Mouse (Mus musculus) adipocyte (in vitro differentiated cells): ENCODE data around the gene Chrnb1.

Source experiments
- DNase-seq: peaks from one replicate; pipeline ENCODE4 v3.0.0-alpha.2; 2016; ENCODE audit warnings: low spot score

Chrnb1 gene

GRCm38 (mm10) chr11:69795168-69795982 lies at the start of gene Chrnb1:
Gene Chrnb1, minus strand, starts transcription at chr11:69795943.
- DNase-seq: peak; percentile 89

GRCm38 (mm10) chr11:69838714-69839104 lies 43.0 kb upstream of the Chrnb1 start:
- DNase-seq: peak; percentile 56

- peak; percentile 98 for DNase-seq
Measured at GRCm38 (mm10) chr11:69837952-69838713, 42.4 kb upstream of the Chrnb1 start, which contains the start of gene Tmem256. Gene Tmem256, plus strand, starts transcription at chr11:69838514.

GRCm38 (mm10) chr11:69837604-69837951 lies 41.8 kb upstream of the Chrnb1 start, which contains the start of gene Nlgn2:
Gene Nlgn2, minus strand, starts transcription at chr11:69837784.
- no peak for DNase-seq

- peak; percentile 23 for DNase-seq
Measured at GRCm38 (mm10) chr11:69836703-69837576, 41.2 kb upstream of the Chrnb1 start.

GRCm38 (mm10) chr11:69835966-69836335 lies 40.2 kb upstream of the Chrnb1 start:
- DNase-seq: no peak

- no peak for DNase-seq
Measured at GRCm38 (mm10) chr11:69835326-69835965, 39.7 kb upstream of the Chrnb1 start.

- DNase-seq: no peak
Measured at GRCm38 (mm10) chr11:69834001-69834549, 38.3 kb upstream of the Chrnb1 start.

- DNase-seq: no peak
Measured at GRCm38 (mm10) chr11:69833554-69833953, 37.8 kb upstream of the Chrnb1 start.

- no peak for DNase-seq
Measured at GRCm38 (mm10) chr11:69828832-69829231, 33.1 kb upstream of the Chrnb1 start.

- DNase-seq: no peak
Measured at GRCm38 (mm10) chr11:69823456-69823855, 27.7 kb upstream of the Chrnb1 start.

- DNase-seq: no peak
Measured at GRCm38 (mm10) chr11:69822080-69822479, 26.3 kb upstream of the Chrnb1 start, which contains the start of gene Spem1. Gene Spem1, minus strand, starts transcription at chr11:69822180.

GRCm38 (mm10) chr11:69818871-69819270 lies 23.1 kb upstream of the Chrnb1 start:
- DNase-seq: no peak

- no peak for DNase-seq
Measured at GRCm38 (mm10) chr11:69818365-69818764, 22.6 kb upstream of the Chrnb1 start, which contains the start of gene Spem2. Gene Spem2, minus strand, starts transcription at chr11:69818465.

GRCm38 (mm10) chr11:69816520-69816919 lies 20.8 kb upstream of the Chrnb1 start:
- no peak for DNase-seq

GRCm38 (mm10) chr11:69815155-69815554 lies 19.4 kb upstream of the Chrnb1 start, which contains the start of gene Gm39566:
Gene Gm39566, minus strand, starts transcription at chr11:69815298.
- no peak for DNase-seq

GRCm38 (mm10) chr11:69810280-69810679 lies 14.5 kb upstream of the Chrnb1 start:
- DNase-seq: no peak

- DNase-seq: peak; percentile 27
Measured at GRCm38 (mm10) chr11:69807641-69808040, 11.9 kb upstream of the Chrnb1 start.

- DNase-seq: no peak
Measured at GRCm38 (mm10) chr11:69806378-69806777, 10.6 kb upstream of the Chrnb1 start.

- DNase-seq: no peak
Measured at GRCm38 (mm10) chr11:69804972-69805909, 9.5 kb upstream of the Chrnb1 start, which contains the start of gene Tmem102. Gene Tmem102, minus strand, starts transcription at chr11:69805624.
